Mouse (Mus musculus) c-Kit-positive CD71-positive TER-119-positive erythroid progenitor cells, embryonic 14.5 days (primary cell): ENCODE measurements around the gene Spocd1.

Experiments
- DNase-seq: peaks from one replicate; pipeline ENCODE4 v3.0.0-alpha.2; 2013; ENCODE audit warnings: low spot score

Spocd1 gene

GRCm38 (mm10) chr4:129974285-129974684 lies 45.2 kb downstream of the Spocd1 start:
- no peak for DNase-seq

DNA sequence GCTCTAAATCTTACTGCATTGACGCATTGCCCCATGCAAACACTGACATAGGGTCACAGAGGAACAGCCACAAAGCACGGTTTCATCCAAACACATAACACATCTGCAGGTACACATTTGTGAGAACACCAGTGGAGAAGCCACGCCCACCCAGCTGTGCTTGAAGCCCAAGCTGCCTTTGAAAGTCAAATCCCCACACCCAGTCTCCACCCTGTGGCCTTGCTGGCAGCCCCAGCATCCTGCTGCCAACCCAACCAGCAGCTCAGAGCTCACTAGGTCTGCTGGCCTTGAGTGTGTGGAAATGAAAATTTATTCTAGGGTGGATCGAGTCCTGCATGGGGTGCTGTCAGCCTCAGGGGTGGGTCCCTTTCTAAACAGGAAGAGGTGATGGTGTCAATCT lies 48.2 kb downstream of the Spocd1 start:
- no peak for DNase-seq

DNA sequence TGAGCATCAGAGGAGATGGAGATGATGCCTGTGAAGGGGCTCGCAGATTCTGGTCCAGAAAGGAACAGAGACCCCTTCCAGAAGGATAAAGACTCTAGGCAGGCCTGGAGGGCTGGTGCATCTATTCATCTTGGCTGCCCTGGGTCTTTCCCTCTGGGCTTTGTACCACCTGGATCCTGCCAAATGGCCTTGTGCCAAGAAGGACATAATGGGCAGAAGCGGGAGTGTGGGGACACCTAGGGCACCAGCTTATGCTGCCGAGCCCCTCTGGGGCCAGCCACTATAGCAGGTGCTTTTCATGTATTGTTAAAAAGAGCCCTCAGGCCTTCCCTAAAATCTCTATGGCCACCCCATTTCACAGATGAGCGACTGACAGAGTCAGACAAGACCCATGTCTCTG lies 49.2 kb downstream of the Spocd1 start:
- DNase-seq, result no peak

GRCm38 (mm10) chr4:129978930-129979329 lies 49.9 kb downstream of the Spocd1 start:
- DNase-seq, result no peak

DNA sequence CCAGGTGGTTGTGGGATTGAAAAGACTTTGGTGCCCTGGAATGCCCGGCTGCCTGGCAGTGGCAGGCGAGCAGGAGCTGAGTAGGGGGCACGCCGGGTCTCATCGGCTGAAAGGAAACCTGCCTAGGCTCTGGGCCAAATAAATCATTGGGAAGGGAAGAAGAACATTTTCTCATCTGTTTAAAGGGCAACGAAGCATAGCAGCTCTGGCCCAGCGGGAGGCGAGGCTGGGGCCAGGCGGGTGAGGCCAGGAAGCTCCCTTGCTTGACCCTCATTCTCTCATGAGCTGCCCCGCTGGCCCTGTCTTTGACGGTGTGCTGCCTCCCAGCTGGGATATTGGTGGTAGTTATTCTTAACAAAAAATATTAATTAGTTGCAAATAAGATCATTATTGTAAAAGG lies 52.6 kb downstream of the Spocd1 start:
- no peak for DNase-seq

GRCm38 (mm10) chr4:129983046-129983445 lies 54.0 kb downstream of the Spocd1 start:
- no peak for DNase-seq

- DNase-seq, result no peak
These were observed 54.8 kb downstream of the Spocd1 start for GRCm38 (mm10) chr4:129983764-129984420.

- DNase-seq, result no peak
These were observed 55.5 kb downstream of the Spocd1 start, which contains the start of gene Adgrb2 for GRCm38 (mm10) chr4:129984421-129985061. Adgrb2 (plus strand) TSS chr4:129984870.

- no peak for DNase-seq
These were observed 56.2 kb downstream of the Spocd1 start for GRCm38 (mm10) chr4:129985161-129985670.

GRCm38 (mm10) chr4:129985671-129986441 lies 56.8 kb downstream of the Spocd1 start:
- no peak for DNase-seq

GRCm38 (mm10) chr4:129987825-129988504 lies 58.9 kb downstream of the Spocd1 start:
- no peak for DNase-seq

DNA sequence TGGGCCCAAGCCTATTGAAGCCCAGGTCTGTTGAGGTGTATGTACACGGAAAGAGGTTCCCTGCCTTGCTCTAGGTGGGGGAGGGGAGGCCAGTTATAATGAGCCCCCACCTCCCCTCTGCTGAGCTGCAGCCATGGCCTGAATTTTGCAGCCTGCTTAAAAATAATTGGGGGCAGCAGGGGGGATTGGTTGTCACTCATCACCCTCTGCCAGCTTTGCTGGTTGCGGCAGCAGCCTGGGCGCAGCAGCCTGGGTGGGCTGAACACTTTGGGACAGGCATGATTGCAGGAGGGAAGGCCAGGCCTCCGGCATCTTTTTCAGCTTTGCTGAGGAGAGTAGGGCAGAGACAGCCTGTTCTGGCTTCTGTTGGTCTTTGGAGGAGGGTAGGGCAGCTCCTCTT lies 60.9 kb downstream of the Spocd1 start:
- no peak for DNase-seq

DNA sequence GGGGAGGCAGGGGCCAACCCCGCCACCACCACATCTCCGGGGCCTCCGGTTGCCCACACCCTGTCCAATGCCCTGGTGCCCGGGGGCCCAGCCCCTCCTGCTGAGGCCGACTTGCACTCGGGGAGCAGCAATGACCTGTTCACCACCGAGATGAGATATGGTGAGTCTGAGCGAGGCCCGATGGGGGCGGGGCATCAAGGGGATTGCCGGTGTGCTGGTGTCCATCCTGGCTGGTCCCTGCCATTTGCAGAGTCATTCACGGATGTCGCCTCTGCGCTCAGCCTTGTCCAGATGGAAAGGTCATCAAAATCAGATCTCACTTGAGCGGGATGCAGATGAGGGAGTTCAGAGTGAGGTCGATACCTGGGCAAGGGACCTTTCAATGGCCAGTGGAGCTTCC lies 63.7 kb downstream of the Spocd1 start:
- DNase-seq, result no peak

- no peak for DNase-seq
These were observed 64.2 kb downstream of the Spocd1 start for GRCm38 (mm10) chr4:129993213-129993612.

DNA sequence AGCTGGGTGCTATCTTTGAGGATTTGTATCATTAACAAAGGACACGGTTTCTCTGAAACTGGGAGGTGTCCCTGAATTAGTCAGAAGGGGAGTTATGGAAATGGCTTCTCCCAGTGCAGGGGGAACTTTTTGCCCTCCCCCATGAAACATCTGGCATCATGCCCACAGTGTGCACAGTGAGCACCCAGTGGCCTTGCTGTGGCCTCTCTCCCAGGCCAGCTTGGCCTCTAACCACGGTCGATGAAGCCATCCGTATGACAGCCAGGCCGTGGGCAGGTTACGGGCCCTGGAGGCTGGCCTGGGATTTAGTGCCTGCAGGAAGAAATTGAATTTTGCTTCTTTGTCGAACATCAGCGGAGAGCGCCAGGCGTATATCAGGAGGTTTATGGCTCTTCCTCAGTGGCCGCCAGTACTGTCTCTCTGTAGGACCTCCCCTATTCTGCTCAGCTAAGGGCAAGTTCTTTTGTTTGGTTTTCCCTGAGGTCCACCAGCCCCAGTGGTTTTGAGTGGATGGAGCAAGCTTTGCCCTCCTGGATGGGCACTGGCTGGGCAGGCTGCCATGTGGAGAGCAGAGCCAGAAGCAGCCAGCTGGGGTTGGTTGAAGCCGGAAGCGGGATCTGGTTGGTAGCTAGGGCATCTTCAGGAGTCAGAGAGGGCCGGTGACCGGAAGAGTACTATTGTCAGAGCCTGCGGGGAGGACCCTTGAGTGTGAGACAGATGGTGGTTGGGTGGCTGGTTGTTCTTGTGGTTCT lies 65.1 kb downstream of the Spocd1 start:
- DNase-seq, result no peak

GRCm38 (mm10) chr4:129994728-129995127 lies 65.7 kb downstream of the Spocd1 start:
- DNase-seq, result no peak

DNA sequence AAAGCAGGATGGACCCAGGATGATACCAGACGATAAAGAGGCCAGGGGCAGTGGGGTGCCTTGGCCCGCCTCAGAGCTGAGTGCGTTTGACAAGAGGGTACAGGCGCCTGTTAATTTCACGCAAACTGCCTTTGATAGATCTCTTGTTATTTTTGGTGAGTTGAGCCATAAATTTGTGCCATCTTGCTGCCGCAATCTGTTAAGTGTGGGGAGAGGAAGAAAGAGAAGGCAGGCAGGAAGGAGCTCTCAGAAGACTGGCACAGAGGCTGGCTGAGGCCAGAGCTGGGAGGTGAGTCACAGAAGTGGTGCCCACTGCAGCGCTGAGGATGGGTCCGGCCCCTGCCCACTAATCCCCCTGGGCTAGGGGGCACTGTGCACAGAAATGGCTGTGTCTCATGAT lies 66.2 kb downstream of the Spocd1 start:
- DNase-seq, result no peak

DNA sequence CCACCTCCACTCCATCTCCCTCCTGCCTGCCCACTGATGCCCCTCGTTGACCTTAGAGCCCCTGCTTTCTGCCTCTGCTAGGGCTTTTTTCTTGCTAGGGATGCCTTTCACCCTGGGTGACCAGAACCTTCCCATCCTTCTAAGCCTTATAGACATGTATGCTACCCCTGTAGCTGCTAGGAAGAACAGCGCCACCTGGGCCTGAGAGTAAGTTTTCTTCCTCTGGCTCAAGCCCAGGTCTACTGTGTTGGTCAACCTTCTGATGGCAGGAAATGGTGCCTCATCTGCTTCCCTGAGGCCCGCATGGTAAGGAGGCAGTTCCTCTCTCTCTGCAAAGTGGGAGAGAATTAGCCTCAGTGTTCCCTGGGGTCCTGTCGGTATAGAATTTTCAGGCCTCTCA lies 67.0 kb downstream of the Spocd1 start:
- DNase-seq, result no peak

GRCm38 (mm10) chr4:129998124-129998523 lies 69.1 kb downstream of the Spocd1 start:
- no peak for DNase-seq

GRCm38 (mm10) chr4:130001710-130002109 lies 72.7 kb downstream of the Spocd1 start:
- no peak for DNase-seq

- no peak for DNase-seq
These were observed 73.1 kb downstream of the Spocd1 start for GRCm38 (mm10) chr4:130002157-130002556.

DNA sequence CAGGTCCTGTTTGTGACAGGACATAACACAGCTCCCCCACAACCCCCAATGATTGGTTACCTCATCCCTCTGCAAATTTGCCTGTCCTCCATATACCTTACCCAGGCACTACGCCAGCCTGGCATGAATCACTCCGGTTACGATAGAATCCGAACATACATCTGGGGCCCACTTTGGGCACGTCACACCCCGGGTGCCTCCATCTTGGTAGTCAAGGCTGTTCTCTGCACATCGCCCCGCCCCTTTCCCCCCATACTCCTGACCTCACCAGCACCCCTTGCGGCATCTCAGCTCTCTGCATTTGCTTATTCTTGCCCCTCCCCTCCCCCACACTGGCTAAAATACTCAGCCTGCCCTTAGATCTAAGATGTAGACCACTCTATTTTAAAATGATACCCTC lies 76.5 kb downstream of the Spocd1 start:
- DNase-seq, result no peak
